Mouse (Mus musculus) small intestine, adult 2 months (tissue): ENCODE measurements around the gene Adamtsl5. TPM values are rescaled to one million over a fixed set of nuclear protein-coding genes. Genes with fewer than 3 reads are reported as not detected.
"Not testable (repeated sequence)": the region's sequence is repeated elsewhere in the genome, so short reads cannot be mapped to it uniquely, and the experiment has no call there.

Experiments used
- H3K27ac ChIP-seq: fragments of 200-500 bp; 2 replicates; pipeline ENCODE4 v1.5.1; 2012; ENCODE audit warnings: low read depth, low read length, control low read depth, inconsistent platforms; ENCODE audit not compliant: insufficient read depth
- H3K27me3 ChIP-seq: fragments of 200-500 bp; 2 replicates; pipeline ENCODE4 v1.6.1; 2012; ENCODE audit warnings: mild to moderate bottlenecking, moderate library complexity, low read length, inconsistent platforms; ENCODE audit not compliant: control insufficient read depth, insufficient read depth
- H3K36me3 ChIP-seq: fragments of 200-500 bp; 2 replicates; pipeline ENCODE4 v1.6.1; 2012; ENCODE audit warnings: mild to moderate bottlenecking, low read length, control low read depth, inconsistent platforms; ENCODE audit not compliant: control insufficient read depth, insufficient read depth
- H3K4me1 ChIP-seq: fragments of 200-500 bp; 2 replicates; pipeline ENCODE4 v1.6.1; 2012; ENCODE audit warnings: low read length, inconsistent platforms, mixed read lengths; ENCODE audit not compliant: control insufficient read depth, insufficient read depth, insufficient read length
- H3K4me3 ChIP-seq: fragments of 200-500 bp; 2 replicates; pipeline ENCODE4 v1.5.1; 2012; ENCODE audit warnings: low read depth, mild to moderate bottlenecking, control low read depth, inconsistent platforms, low read length, moderate library complexity
- CTCF ChIP-seq: fragments of 200-500 bp; IDR thresholded peaks from 2 replicates; pipeline ENCODE4 v1.5.1; 2012; ENCODE audit warnings: low read depth, mild to moderate bottlenecking, control low read depth, inconsistent platforms, low read length, moderate library complexity, mixed read lengths; ENCODE audit not compliant: insufficient replicate concordance, insufficient read length; ENCODE audit errors: extremely low read depth
- POLR2A ChIP-seq: fragments of 200-500 bp; IDR thresholded peaks from 2 replicates; pipeline ENCODE4 v1.6.1; 2012; ENCODE audit warnings: low read depth, mild to moderate bottlenecking, control low read depth, inconsistent platforms, low read length, moderate library complexity
- WGBS: fragments of 180-500 bp; shearing (Covaris S2); methylation state at CpG from one replicate; pipeline ENCODE4 v1.1.7; 2018; 5-methylcytosine and 5-hydroxymethylcytosine counted together
- polyA plus RNA-seq: library from polyadenylated mRNA; depleted of rRNA; stranded (reverse); fragments of >200 nt; gene quantifications from 2 replicates; pipeline ENCODE4 v1.2.3, GENCODE M21; 2012

Gene Adamtsl5
- polyA plus RNA-seq, 1 experiment, result 136 TPM

GRCm38 (mm10) chr10:80350292-80350691 lies 2.1 kb upstream of the Adamtsl5 start:
- Histone ChIP-seq H3K27me3 (peaks cover 2% of the 10 kb centered on the region; the same call in 1 of the 2 replicates), H3K4me1 (peaks cover 27% of the 10 kb centered on the region), H3K27ac (no peak overlapping the region), H3K36me3 (no peaks in the 10 kb centered on the region), H3K4me3 (no peak overlapping the region)
- TF ChIP-seq POLR2A, result no peak
- TF ChIP-seq CTCF, result peak; percentile 93
- WGBS, result 1% methylated on average over 7 of the region's 7 CpGs

- Histone ChIP-seq H3K36me3 (no peaks in the 10 kb centered on the region), H3K27ac (no peak overlapping the region), H3K4me1 (peaks cover 35% of the 10 kb centered on the region), H3K4me3 (no peak overlapping the region), H3K27me3 (no peaks in the 10 kb centered on the region)
- TF ChIP-seq POLR2A, result no peak
- TF ChIP-seq CTCF, result no peak
- WGBS, result 34% methylated on average over 26 of the region's 26 CpGs
These were observed 769 bp upstream of the Adamtsl5 start for GRCm38 (mm10) chr10:80348981-80349380.

GRCm38 (mm10) chr10:80347514-80347967 lies 671 bp downstream of the Adamtsl5 start:
- no peaks in the 10 kb centered on the region for H3K27me3 ChIP-seq
- H3K27ac ChIP-seq, result peak overlapping the region; percentile 39

GRCm38 (mm10) chr10:80345929-80346328 lies 2.3 kb downstream of the Adamtsl5 start:
- H3K4me1 ChIP-seq, result peaks cover 51% of the 10 kb centered on the region
- not testable (repeated sequence) for H3K4me3 ChIP-seq, H3K27me3 ChIP-seq, H3K27ac ChIP-seq, H3K36me3 ChIP-seq
- WGBS, result 89% methylated on average over 6 of the region's 6 CpGs

More at GRCm38 (mm10) chr10:80347514-80347967, 671 bp downstream of the Adamtsl5 start:
- Histone ChIP-seq H3K4me3 (peak overlapping the region; percentile 61), H3K4me1 (peaks cover 46% of the 10 kb centered on the region), H3K36me3 (no peaks in the 10 kb centered on the region)
- TF ChIP-seq POLR2A, result peak; percentile 3; the same call in 1 of the 2 replicates
- TF ChIP-seq CTCF, result no peak
- WGBS, result 5% methylated on average over 17 of the region's 17 CpGs

GRCm38 (mm10) chr10:80345122-80345521 lies 3.1 kb downstream of the Adamtsl5 start:
- Histone ChIP-seq H3K36me3 (no peaks in the 10 kb centered on the region), H3K4me3 (peak overlapping the region; percentile 66), H3K27ac (peak overlapping the region; percentile 100), H3K27me3 (peaks cover 2% of the 10 kb centered on the region; the same call in 1 of the 2 replicates), H3K4me1 (peaks cover 49% of the 10 kb centered on the region)
- TF ChIP-seq CTCF, result no peak
- peak; percentile 11; the same call in 1 of the 2 replicates for TF ChIP-seq POLR2A
- WGBS, result 10% methylated on average over 16 of the region's 16 CpGs

- no peak; the same call in 1 of the 2 replicates for TF ChIP-seq POLR2A
- TF ChIP-seq CTCF, result no peak
- WGBS, result 9% methylated on average over 9 of the region's 9 CpGs
- Histone ChIP-seq H3K4me3 (peak overlapping the region; percentile 54), H3K27ac (peak overlapping the region; percentile 100), H3K4me1 (peaks cover 49% of the 10 kb centered on the region), H3K36me3 (no peaks in the 10 kb centered on the region), H3K27me3 (peaks cover 2% of the 10 kb centered on the region; the same call in 1 of the 2 replicates)
These were observed 4.0 kb downstream of the Adamtsl5 start for GRCm38 (mm10) chr10:80344131-80344661.

GRCm38 (mm10) chr10:80343425-80343895 lies 4.8 kb downstream of the Adamtsl5 start:
- Histone ChIP-seq H3K36me3 (no peaks in the 10 kb centered on the region), H3K4me3 (peak overlapping the region; percentile 36), H3K27me3 (peaks cover 2% of the 10 kb centered on the region; the same call in 1 of the 2 replicates), H3K4me1 (peaks cover 47% of the 10 kb centered on the region), H3K27ac (peak overlapping the region; percentile 100)
- WGBS, result 34% methylated on average over 13 of the region's 13 CpGs
- TF ChIP-seq POLR2A, result no peak
- no peak for TF ChIP-seq CTCF
